Mouse (Mus musculus) cortical plate, adult 2 months (tissue): ENCODE results near the gene Klhl32. TPM values are rescaled to one million over a fixed set of nuclear protein-coding genes. Genes with fewer than 3 reads are reported as not detected.

Source experiments
- H3K27ac ChIP-seq: fragments of 200-500 bp; 2 replicates; pipeline ENCODE4 v1.5.1; 2012; ENCODE audit warnings: low read length, control low read depth, inconsistent platforms; ENCODE audit not compliant: insufficient read depth
- H3K4me1 ChIP-seq: fragments of 200-500 bp; 2 replicates; pipeline ENCODE4 v1.6.1; 2011; ENCODE audit warnings: low read length; ENCODE audit not compliant: control insufficient read depth, insufficient read depth
- H3K4me3 ChIP-seq: fragments of 200-500 bp; 2 replicates; pipeline ENCODE4 v1.5.1; 2011; ENCODE audit warnings: mild to moderate bottlenecking, low read length, control low read depth; ENCODE audit not compliant: insufficient read depth
- CTCF ChIP-seq: fragments of 200-500 bp; IDR thresholded peaks from 2 replicates; pipeline ENCODE4 v1.5.1; 2011; ENCODE audit warnings: mild to moderate bottlenecking, control low read depth, low read length; ENCODE audit not compliant: insufficient read depth; ENCODE audit errors: extremely low read depth
- POLR2A ChIP-seq: fragments of 200-500 bp; IDR thresholded peaks from 2 replicates; pipeline ENCODE4 v1.6.1; 2011; ENCODE audit warnings: mild to moderate bottlenecking, low read length, control low read depth; ENCODE audit not compliant: insufficient read depth; ENCODE audit errors: extremely low read depth
- polyA plus RNA-seq: library from polyadenylated mRNA; depleted of rRNA; stranded (reverse); fragments of >200 nt; gene quantifications from 2 replicates; pipeline ENCODE4 v1.2.3, GENCODE M21; 2012

Gene Klhl32
- polyA plus RNA-seq, 1 experiment: 6.9 TPM

- H3K4me1 ChIP-seq: no peaks in the 10 kb centered on the region; the same call in 1 of the 2 replicates
- H3K27ac ChIP-seq: no peak overlapping the region
- TF ChIP-seq CTCF: no peak
- TF ChIP-seq POLR2A: no peak
- H3K4me3 ChIP-seq: no peak overlapping the region
These were observed 87.5 kb downstream of the Klhl32 start for GRCm38 (mm10) chr4:24763451-24763850.

GRCm38 (mm10) chr4:24758954-24759353 lies 92.0 kb downstream of the Klhl32 start:
- Histone ChIP-seq H3K4me3 (no peak overlapping the region), H3K4me1 (no peaks in the 10 kb centered on the region; the same call in 1 of the 2 replicates), H3K27ac (no peak overlapping the region)
- TF ChIP-seq CTCF (no peak), POLR2A (no peak)

GRCm38 (mm10) chr4:24752517-24753208 lies 98.3 kb downstream of the Klhl32 start:
- Histone ChIP-seq H3K4me1 (no peaks in the 10 kb centered on the region; the same call in 1 of the 2 replicates), H3K4me3 (no peak overlapping the region), H3K27ac (no peak overlapping the region)
- TF ChIP-seq CTCF (no peak), POLR2A (no peak)

- H3K4me3 ChIP-seq: no peak overlapping the region
- H3K4me1 ChIP-seq: peaks cover 2% of the 10 kb centered on the region; the same call in 1 of the 2 replicates
- TF ChIP-seq POLR2A (no peak), CTCF (no peak)
- H3K27ac ChIP-seq: no peak overlapping the region
These were observed 113.8 kb downstream of the Klhl32 start for GRCm38 (mm10) chr4:24737080-24737479.

- no peak overlapping the region for H3K27ac ChIP-seq
- no peaks in the 10 kb centered on the region for H3K4me1 ChIP-seq
- H3K4me3 ChIP-seq: no peak overlapping the region
- TF ChIP-seq CTCF (peak; percentile 43; the same call in 1 of the 2 replicates), POLR2A (no peak)
These were observed 130.1 kb downstream of the Klhl32 start for GRCm38 (mm10) chr4:24720834-24721233.

- no peak overlapping the region for H3K4me3 ChIP-seq
- H3K27ac ChIP-seq: no peak overlapping the region
- TF ChIP-seq CTCF (no peak), POLR2A (no peak)
- H3K4me1 ChIP-seq: no peaks in the 10 kb centered on the region; the same call in 1 of the 2 replicates
These were observed 135.4 kb downstream of the Klhl32 start for GRCm38 (mm10) chr4:24715559-24715958.

GRCm38 (mm10) chr4:24714367-24714766 lies 136.6 kb downstream of the Klhl32 start:
- H3K4me1 ChIP-seq: no peaks in the 10 kb centered on the region; the same call in 1 of the 2 replicates
- no peak overlapping the region for H3K4me3 ChIP-seq
- TF ChIP-seq POLR2A (no peak), CTCF (no peak)
- H3K27ac ChIP-seq: no peak overlapping the region

GRCm38 (mm10) chr4:24698528-24699117 lies 152.3 kb downstream of the Klhl32 start:
- no peaks in the 10 kb centered on the region for H3K4me1 ChIP-seq
- no peak overlapping the region for H3K4me3 ChIP-seq
- H3K27ac ChIP-seq: no peak overlapping the region
- TF ChIP-seq CTCF: peak; percentile 84
- no peak for TF ChIP-seq POLR2A

- H3K4me3 ChIP-seq: no peak overlapping the region
- TF ChIP-seq POLR2A (no peak), CTCF (no peak)
- H3K27ac ChIP-seq: no peak overlapping the region
- no peaks in the 10 kb centered on the region for H3K4me1 ChIP-seq
These were observed 170.8 kb downstream of the Klhl32 start for GRCm38 (mm10) chr4:24680080-24680479.

GRCm38 (mm10) chr4:24670007-24670406 lies 180.9 kb downstream of the Klhl32 start:
- peak overlapping the region; percentile 3; the same call in 1 of the 2 replicates for H3K4me3 ChIP-seq
- no peak overlapping the region for H3K27ac ChIP-seq
- no peaks in the 10 kb centered on the region for H3K4me1 ChIP-seq
- TF ChIP-seq CTCF (no peak), POLR2A (no peak)
